Mouse (Mus musculus) embryonic facial prominence, embryonic 13.5 days (tissue): ENCODE results near the gene Efnb2. TPM values are rescaled to one million over a fixed set of nuclear protein-coding genes. Genes with fewer than 3 reads are reported as not detected.

Experiments used
- ATAC-seq: fragments of 200-750 bp; cut with Nextera tagmentation; 2 replicates; pipeline ENCODE4 v1.8.0; 2017; ENCODE audit warnings: low read depth; ENCODE audit not compliant: insufficient number of reproducible peaks, insufficient read depth, low FRiP score, low TSS enrichment
- H3K27ac ChIP-seq: fragments of 300-500 bp; sonication (generic); 2 replicates; pipeline ENCODE4 v1.5.1; 2015; ENCODE audit warnings: moderate library complexity, mild to moderate bottlenecking, inconsistent platforms
- H3K27me3 ChIP-seq: fragments of 300-500 bp; sonication (generic); 2 replicates; pipeline ENCODE4 v1.6.1; 2015; ENCODE audit warnings: mild to moderate bottlenecking, inconsistent platforms
- H3K36me3 ChIP-seq: fragments of 300-500 bp; sonication (generic); 2 replicates; pipeline ENCODE4 v1.6.1; 2015; ENCODE audit warnings: mild to moderate bottlenecking, inconsistent platforms
- H3K4me1 ChIP-seq: fragments of 300-500 bp; sonication (generic); 2 replicates; pipeline ENCODE4 v1.6.1; 2015; ENCODE audit warnings: inconsistent platforms
- H3K4me2 ChIP-seq: fragments of 300-500 bp; sonication (generic); 2 replicates; pipeline ENCODE4 v1.6.1; 2015; ENCODE audit warnings: moderate library complexity, mild to moderate bottlenecking, inconsistent platforms
- H3K4me3 ChIP-seq: fragments of 300-500 bp; sonication (generic); 2 replicates; pipeline ENCODE4 v1.5.1; 2015; ENCODE audit warnings: mild to moderate bottlenecking, inconsistent platforms
- H3K9ac ChIP-seq: fragments of 300-500 bp; sonication (generic); 2 replicates; pipeline ENCODE4 v1.6.1; 2015; ENCODE audit warnings: mild to moderate bottlenecking, inconsistent platforms
- H3K9me3 ChIP-seq: fragments of 300-500 bp; sonication (generic); 2 replicates; pipeline ENCODE4 v1.6.1; 2016; ENCODE audit warnings: inconsistent platforms
- WGBS: fragments of 180-500 bp; shearing (Covaris S2); methylation state at CpG from one replicate; pipeline ENCODE4 v1.1.7; 2015; ENCODE audit warnings: mixed read lengths; 5-methylcytosine and 5-hydroxymethylcytosine counted together
- polyA plus RNA-seq: library from polyadenylated mRNA; unstranded; fragments of >200 nt; fragmentation: Nextera tagmentation; extraction: Ambion mirVana; gene quantifications from 2 replicates; pipeline ENCODE4 v1.2.1, GENCODE M21; 2015

The Efnb2 gene
- polyA plus RNA-seq, 1 experiment from 2014 or later = 37.1 TPM

DNA sequence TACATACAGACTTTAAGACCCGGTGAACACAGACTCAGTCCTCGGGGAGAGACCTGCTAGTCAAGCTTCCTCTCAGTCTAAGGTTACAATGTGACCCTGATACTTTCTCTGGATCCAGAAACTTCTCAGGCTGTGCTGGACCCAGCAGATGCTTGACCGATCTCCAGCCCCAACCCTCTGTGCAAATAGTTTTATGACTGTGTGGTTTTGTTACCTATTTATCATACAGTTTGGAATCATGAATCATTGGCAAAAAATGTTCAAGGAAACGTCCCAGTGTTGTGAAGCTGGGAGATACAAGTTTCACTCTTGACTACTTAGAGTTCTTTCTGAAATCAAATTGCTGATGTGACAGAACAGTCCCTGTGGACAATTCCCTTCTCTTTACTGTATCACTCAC lies 55.4 kb downstream of the Efnb2 start:
- no peak for ATAC-seq
- no peak overlapping the region for H3K27ac ChIP-seq
- no peak overlapping the region for H3K9ac ChIP-seq
- 59% methylated on average over 4 of the region's 4 CpGs for WGBS
- H3K4me2 ChIP-seq = no peak overlapping the region
- H3K36me3 ChIP-seq = no peaks in the 10 kb centered on the region
- H3K4me3 ChIP-seq = no peak overlapping the region
- no peaks in the 10 kb centered on the region for H3K27me3 ChIP-seq
- peaks cover 24% of the 10 kb centered on the region for H3K4me1 ChIP-seq
- no peaks in the 10 kb centered on the region for H3K9me3 ChIP-seq

DNA sequence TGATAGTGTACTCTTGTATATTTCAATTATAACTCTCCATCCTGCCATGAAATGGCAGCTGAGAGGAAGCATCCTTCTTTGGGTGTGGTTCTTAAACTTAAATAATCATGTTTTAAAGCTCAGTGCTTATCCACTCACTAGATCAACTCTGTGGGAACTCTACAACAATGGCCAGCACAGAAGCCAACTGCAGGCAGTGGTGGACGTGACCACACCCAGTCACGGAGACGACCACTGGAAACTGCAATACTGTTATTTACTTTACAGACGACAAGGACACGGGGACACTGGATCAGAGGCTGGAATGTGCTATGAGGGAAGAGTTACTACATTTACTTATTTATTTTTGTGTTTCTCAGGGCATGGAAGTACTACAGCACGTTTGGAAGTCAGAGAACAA lies 57.2 kb downstream of the Efnb2 start:
- WGBS = 67% methylated on average over 6 of the region's 6 CpGs
- no peak overlapping the region for H3K4me3 ChIP-seq
- no peaks in the 10 kb centered on the region for H3K27me3 ChIP-seq
- H3K9ac ChIP-seq = no peak overlapping the region
- no peaks in the 10 kb centered on the region for H3K9me3 ChIP-seq
- H3K4me2 ChIP-seq = no peak overlapping the region
- no peak overlapping the region for H3K27ac ChIP-seq
- ATAC-seq = no peak
- H3K36me3 ChIP-seq = no peaks in the 10 kb centered on the region
- H3K4me1 ChIP-seq = peaks cover 9% of the 10 kb centered on the region

DNA sequence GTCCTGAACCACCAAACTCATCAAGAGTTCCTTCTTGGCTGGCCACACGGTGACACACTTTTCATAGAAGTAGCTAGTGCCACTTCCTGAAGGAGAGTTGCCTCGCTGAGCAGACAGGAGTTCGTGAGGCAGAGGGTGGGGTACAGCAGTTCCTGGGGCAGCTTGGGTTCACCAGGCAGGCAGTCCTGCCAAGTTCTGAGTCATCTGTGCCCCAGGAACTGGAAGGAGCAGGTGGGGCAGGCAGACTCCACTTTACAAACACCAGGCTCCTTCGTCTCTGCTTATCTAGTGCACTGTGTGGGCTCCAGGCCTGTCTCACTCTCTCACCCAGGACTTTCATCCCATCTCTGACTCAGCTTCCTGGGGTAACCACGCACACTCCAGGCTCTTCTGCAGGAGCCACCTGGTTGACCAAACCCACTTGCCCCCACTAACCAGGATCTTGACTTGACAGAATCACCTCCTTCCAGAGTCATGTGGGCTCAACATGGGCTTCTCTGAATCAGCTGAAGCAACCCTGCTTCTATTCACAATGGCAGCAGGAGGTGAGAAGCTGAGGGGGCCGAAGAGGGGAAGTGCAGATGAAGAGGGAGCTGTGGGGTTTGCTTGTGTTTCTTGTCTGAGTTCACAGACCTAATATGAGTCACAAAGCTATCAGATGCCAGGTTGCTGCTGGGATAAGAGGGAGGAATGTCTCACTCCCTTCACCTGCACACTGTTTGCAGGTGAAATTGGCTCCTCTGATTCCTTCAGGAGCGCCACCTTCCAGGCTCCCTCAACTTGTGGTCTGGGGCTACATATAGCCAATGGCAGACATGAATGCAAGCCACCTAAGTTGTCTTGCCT lies 58.2 kb downstream of the Efnb2 start:
- H3K4me3 ChIP-seq = no peak overlapping the region
- H3K4me2 ChIP-seq = no peak overlapping the region
- H3K9ac ChIP-seq = no peak overlapping the region
- no peak for ATAC-seq
- H3K9me3 ChIP-seq = no peaks in the 10 kb centered on the region
- no peaks in the 10 kb centered on the region for H3K36me3 ChIP-seq
- WGBS = 75% methylated on average over 7 of the region's 7 CpGs
- no peak overlapping the region for H3K27ac ChIP-seq
- H3K27me3 ChIP-seq = no peaks in the 10 kb centered on the region
- peaks cover 10% of the 10 kb centered on the region; the same call in 1 of the 2 replicates for H3K4me1 ChIP-seq

DNA sequence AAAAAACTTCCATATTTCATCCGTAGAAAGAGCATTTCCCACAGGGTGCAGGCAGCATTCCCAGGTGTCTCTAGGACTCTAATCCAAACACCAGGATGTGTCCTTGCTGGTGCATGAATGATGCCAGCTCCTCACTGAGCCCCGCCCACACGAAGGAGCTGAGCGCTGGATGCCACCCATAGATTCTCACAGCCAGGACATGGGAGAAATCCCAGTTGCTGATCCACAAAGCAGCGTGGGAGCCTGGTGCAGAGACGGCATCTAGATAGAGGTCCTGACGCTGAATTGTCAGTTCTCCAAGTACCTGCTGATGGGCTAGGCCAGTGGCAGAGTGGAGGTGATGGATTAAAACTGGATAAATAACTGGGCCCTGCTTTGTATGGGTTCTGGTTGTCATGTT lies 61.1 kb downstream of the Efnb2 start:
- Histone ChIP-seq H3K4me1 (peaks cover 10% of the 10 kb centered on the region; the same call in 1 of the 2 replicates), H3K4me2 (no peak overlapping the region), H3K4me3 (no peak overlapping the region), H3K27me3 (no peaks in the 10 kb centered on the region; the same call in 1 of the 2 replicates), H3K9ac (no peak overlapping the region), H3K27ac (no peak overlapping the region), H3K36me3 (no peaks in the 10 kb centered on the region), H3K9me3 (no peaks in the 10 kb centered on the region)
- WGBS = 90% methylated on average over 7 of the region's 7 CpGs
- no peak for ATAC-seq

DNA sequence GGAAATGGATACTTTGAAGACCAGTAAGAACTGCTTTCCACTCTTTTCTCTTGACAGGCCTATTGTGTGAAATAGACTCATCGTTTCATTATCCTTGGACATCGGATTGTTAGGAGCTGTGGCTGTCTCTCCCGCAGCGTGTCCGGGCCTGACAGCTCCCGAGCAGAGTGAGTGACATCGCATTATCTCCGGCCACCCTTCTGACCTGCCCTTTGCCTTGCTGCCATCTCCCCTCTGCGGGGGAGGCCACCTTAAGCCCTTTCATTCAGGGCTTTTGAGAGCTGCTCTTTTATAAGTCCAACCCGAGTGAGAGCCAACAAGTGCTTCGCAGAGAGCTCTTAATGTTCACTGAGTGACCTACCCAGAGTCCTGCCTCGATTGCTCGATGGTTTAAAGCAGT lies 63.6 kb downstream of the Efnb2 start:
- no peaks in the 10 kb centered on the region; the same call in 1 of the 2 replicates for H3K27me3 ChIP-seq
- 17% methylated on average over 13 of the region's 13 CpGs for WGBS
- no peak overlapping the region for H3K4me3 ChIP-seq
- no peak overlapping the region for H3K27ac ChIP-seq
- no peak overlapping the region for H3K9ac ChIP-seq
- no peak for ATAC-seq
- no peak overlapping the region for H3K4me2 ChIP-seq
- no peaks in the 10 kb centered on the region for H3K9me3 ChIP-seq
- no peaks in the 10 kb centered on the region for H3K36me3 ChIP-seq
- peaks cover 7% of the 10 kb centered on the region; the same call in 1 of the 2 replicates for H3K4me1 ChIP-seq

DNA sequence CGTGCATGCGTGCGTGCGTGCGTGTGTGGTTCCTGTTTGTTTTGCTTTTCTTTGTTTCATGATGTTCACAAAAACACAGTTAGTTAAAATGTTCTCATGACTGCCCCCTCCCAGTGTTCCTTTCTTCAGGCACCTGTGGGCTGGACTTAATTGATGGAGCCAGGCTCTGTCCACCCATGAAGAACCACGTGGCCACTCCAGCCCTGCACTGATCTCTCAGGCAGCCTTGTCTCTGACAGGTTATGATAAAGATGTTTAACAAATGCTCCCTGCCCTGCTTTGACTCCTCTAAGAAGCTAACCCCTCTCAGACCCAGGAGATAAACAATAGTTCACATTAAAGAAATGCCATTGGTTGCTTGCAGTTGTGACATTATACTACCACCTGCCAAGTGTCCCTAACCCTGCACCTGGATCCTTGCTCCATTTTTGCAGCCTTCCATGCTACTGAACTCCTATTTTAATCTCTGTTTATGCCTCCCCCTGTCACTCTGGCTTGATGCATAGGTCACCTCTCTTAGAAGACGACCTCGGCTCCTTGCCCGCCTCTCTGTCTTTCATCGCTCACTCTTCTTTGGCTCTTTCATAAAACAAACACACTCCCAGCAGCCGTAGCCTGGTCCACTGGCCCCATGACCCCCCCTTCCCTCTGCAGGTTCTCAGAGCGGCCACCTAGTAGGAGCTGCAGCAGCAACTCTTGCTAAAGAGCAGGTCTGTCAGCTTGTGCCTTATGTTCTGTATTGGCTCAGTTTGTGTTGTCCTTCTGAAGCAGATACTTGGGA lies 65.0 kb downstream of the Efnb2 start:
- no peaks in the 10 kb centered on the region; the same call in 1 of the 2 replicates for H3K27me3 ChIP-seq
- no peak overlapping the region for H3K4me2 ChIP-seq
- no peaks in the 10 kb centered on the region for H3K9me3 ChIP-seq
- H3K4me1 ChIP-seq = 0 out of 2 replicates have a peak, but pooled peaks cover 4% of the 10 kb centered on the region
- H3K9ac ChIP-seq = no peak overlapping the region
- H3K36me3 ChIP-seq = no peaks in the 10 kb centered on the region
- 73% methylated on average over 12 of the region's 12 CpGs for WGBS
- H3K27ac ChIP-seq = no peak overlapping the region
- no peak for ATAC-seq
- no peak overlapping the region for H3K4me3 ChIP-seq

DNA sequence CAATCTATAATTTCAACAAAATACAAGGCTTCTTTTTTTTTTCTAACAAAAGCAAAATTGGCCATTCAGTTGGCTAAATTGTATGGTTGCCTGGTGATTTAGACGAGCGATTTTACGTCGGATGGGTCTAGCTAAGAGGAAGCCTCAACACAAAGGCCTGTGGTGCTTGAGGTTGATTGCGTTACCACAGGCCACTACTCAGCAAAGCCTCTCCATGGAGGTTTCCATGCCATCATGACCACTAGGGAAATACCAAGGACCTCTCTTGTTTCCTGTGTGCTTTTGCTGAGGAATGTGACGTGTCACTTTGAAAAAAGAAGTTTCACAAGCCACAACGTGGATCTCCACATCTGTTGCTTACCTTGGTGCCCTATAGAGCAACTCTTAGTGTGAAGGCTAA lies 67.2 kb downstream of the Efnb2 start:
- no peak overlapping the region for H3K27ac ChIP-seq
- H3K4me1 ChIP-seq = 0 out of 2 replicates have a peak, but pooled peaks cover 4% of the 10 kb centered on the region
- H3K4me2 ChIP-seq = no peak overlapping the region
- no peak overlapping the region for H3K4me3 ChIP-seq
- H3K36me3 ChIP-seq = no peaks in the 10 kb centered on the region
- WGBS = 87% methylated on average over 7 of the region's 7 CpGs
- H3K9me3 ChIP-seq = no peaks in the 10 kb centered on the region
- ATAC-seq = no peak
- H3K27me3 ChIP-seq = no peaks in the 10 kb centered on the region; the same call in 1 of the 2 replicates
- no peak overlapping the region for H3K9ac ChIP-seq

DNA sequence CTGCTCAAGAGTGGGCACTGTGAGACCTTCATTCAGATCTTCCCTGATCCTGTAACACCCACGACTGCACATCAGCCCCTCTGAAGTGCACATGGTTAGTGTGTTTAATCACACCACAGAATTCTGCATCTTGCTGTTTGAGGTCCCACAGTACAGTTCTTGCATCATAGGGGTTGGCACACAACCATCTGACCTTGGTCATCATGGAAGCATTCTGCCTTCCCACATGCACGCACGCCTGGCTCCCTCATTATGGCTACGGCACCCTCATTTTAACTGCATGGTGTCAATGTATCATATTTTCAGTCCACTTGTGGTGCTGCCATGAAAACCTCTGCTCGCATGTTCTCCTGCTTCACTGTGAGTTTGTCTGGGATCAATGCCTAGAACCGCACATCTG lies 67.7 kb downstream of the Efnb2 start:
- no peaks in the 10 kb centered on the region for H3K9me3 ChIP-seq
- no peak overlapping the region for H3K9ac ChIP-seq
- H3K4me1 ChIP-seq = 0 out of 2 replicates have a peak, but pooled peaks cover 4% of the 10 kb centered on the region
- H3K36me3 ChIP-seq = no peaks in the 10 kb centered on the region
- no peak for ATAC-seq
- WGBS = 91% methylated on average over 6 of the region's 6 CpGs
- H3K27me3 ChIP-seq = no peaks in the 10 kb centered on the region; the same call in 1 of the 2 replicates
- no peak overlapping the region for H3K4me3 ChIP-seq
- H3K27ac ChIP-seq = no peak overlapping the region
- H3K4me2 ChIP-seq = no peak overlapping the region

DNA sequence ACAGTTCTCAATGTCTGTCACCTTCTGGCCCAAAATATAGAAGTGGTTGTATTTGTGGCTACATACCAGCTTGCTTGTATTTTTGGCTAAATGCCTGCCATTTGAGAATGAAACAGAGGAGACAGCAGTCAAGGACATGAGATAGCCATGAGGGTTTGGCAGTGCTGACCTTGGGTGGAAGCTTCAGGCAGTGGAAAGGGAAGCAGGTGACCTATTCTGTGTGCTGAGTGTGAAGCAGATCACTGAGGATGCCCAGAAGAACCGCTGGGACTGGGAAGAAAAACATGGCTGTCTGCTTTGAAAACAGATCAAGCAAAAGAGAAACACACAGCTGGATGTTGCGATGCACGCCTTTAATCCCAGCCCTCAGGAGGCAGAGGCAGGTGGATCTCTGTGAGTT lies 68.7 kb downstream of the Efnb2 start:
- H3K9me3 ChIP-seq = no peaks in the 10 kb centered on the region
- H3K9ac ChIP-seq = no peak overlapping the region
- H3K36me3 ChIP-seq = no peaks in the 10 kb centered on the region
- 98% methylated on average over 3 of the region's 3 CpGs for WGBS
- no peak for ATAC-seq
- H3K4me1 ChIP-seq = no peaks in the 10 kb centered on the region
- no peaks in the 10 kb centered on the region for H3K27me3 ChIP-seq
- no peak overlapping the region for H3K4me2 ChIP-seq
- no peak overlapping the region for H3K4me3 ChIP-seq
- H3K27ac ChIP-seq = no peak overlapping the region

DNA sequence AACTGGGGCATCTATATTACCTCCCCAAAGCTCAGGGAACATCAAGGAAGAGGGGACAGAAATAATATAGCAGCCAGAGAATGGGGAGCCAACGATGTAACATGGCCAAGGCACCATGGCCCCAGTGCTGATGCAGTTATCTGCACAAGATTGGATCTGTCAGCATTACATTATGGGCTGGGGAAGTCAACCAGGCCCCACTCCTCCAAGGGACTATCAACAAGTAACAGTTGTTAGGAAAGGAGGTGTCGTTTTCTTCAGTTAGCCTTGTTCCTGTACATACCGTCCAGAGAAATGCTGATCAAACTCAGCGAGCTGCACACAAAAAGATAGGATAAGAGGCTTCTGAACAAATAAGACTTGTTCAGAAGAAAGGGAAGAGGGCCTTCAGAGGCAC lies 77.1 kb downstream of the Efnb2 start:
- no peak overlapping the region for H3K4me3 ChIP-seq
- no peak for ATAC-seq
- H3K36me3 ChIP-seq = no peaks in the 10 kb centered on the region
- H3K27ac ChIP-seq = no peak overlapping the region
- H3K27me3 ChIP-seq = no peaks in the 10 kb centered on the region
- no peak overlapping the region for H3K9ac ChIP-seq
- WGBS = 83% methylated on average over 4 of the region's 4 CpGs
- H3K4me1 ChIP-seq = no peaks in the 10 kb centered on the region
- no peaks in the 10 kb centered on the region for H3K9me3 ChIP-seq
- H3K4me2 ChIP-seq = no peak overlapping the region

DNA sequence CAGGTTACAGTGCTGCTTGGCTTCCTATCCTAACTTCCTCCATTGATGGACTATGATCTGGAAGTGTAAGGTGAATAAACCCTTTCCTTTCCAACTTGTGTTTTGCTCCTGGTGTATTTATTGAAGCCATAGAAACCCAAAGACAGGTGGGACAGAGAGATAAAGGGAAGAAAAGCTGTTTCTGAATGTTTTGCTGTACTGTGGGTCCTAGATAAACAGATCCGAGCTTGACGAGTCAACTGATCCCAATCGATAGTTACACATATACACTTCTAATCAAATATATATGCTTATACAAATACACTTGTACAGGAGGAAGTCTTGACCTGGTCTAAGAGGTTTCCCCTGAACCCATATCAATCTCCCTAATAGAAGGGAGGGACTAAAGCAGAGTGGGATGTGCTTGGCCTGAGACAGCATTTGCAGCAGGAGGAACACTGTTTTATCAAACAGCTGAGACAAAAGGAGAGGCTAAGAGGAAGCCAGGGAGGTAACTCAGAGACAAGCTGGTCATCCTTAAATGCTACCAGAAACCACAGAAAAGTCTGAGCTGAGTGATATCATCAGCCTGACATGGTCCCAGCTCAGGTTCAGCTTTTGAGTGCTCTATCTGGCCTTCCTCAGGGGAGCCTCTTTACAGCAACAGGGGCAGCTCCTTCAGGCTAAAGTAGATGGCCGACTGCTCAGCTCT lies 77.6 kb downstream of the Efnb2 start:
- ATAC-seq = no peak
- no peak overlapping the region for H3K4me3 ChIP-seq
- no peaks in the 10 kb centered on the region for H3K27me3 ChIP-seq
- H3K27ac ChIP-seq = no peak overlapping the region
- H3K4me2 ChIP-seq = no peak overlapping the region
- 88% methylated on average over 4 of the region's 4 CpGs for WGBS
- H3K36me3 ChIP-seq = no peaks in the 10 kb centered on the region
- no peaks in the 10 kb centered on the region for H3K4me1 ChIP-seq
- no peaks in the 10 kb centered on the region for H3K9me3 ChIP-seq
- H3K9ac ChIP-seq = no peak overlapping the region
